Mouse (Mus musculus) midbrain, embryonic 10.5 days (tissue): ENCODE results near the gene Crtc1. TPM values are rescaled to one million over a fixed set of nuclear protein-coding genes. Genes with fewer than 3 reads are reported as not detected.

ENCODE experiments used
- DNase-seq: peaks from one replicate; pipeline ENCODE4 v3.0.0-alpha.2; 2017; ENCODE audit warnings: low spot score
- H3K27ac ChIP-seq: fragments of 300-500 bp; sonication (generic); replicated peaks from 2 replicates; pipeline ENCODE4 v1.5.1; 2016; ENCODE audit warnings: mild to moderate bottlenecking
- H3K27me3 ChIP-seq: fragments of 300-500 bp; sonication (generic); 2 replicates; pipeline ENCODE4 v1.6.1; 2016; ENCODE audit warnings: low read depth, mild to moderate bottlenecking; ENCODE audit not compliant: poor library complexity, severe bottlenecking
- H3K36me3 ChIP-seq: fragments of 300-500 bp; sonication (generic); 2 replicates; pipeline ENCODE4 v1.6.1; 2016; ENCODE audit warnings: mild to moderate bottlenecking, moderate library complexity
- H3K4me1 ChIP-seq: fragments of 300-500 bp; sonication (generic); 2 replicates; pipeline ENCODE4 v1.6.1; 2016
- H3K4me3 ChIP-seq: fragments of 300-500 bp; sonication (generic); 2 replicates; pipeline ENCODE4 v1.5.1; 2016; ENCODE audit warnings: mild to moderate bottlenecking, moderate library complexity
- H3K9me3 ChIP-seq: fragments of 300-500 bp; sonication (generic); replicated peaks from 2 replicates; pipeline ENCODE4 v1.6.1; 2016; ENCODE audit warnings: mild to moderate bottlenecking
- WGBS: fragments of 180-500 bp; shearing (Covaris S2); methylation state at CpG from one replicate; pipeline ENCODE4 v1.1.7; 2016; 5-methylcytosine and 5-hydroxymethylcytosine counted together
- polyA plus RNA-seq: library from polyadenylated mRNA; unstranded; fragments of >200 nt; fragmentation: Nextera tagmentation; extraction: Ambion mirVana; gene quantifications from 2 replicates; pipeline ENCODE4 v1.2.1, GENCODE M21; 2016

Gene Crtc1
- polyA plus RNA-seq, 1 experiment from 2014 or later: 12.9 TPM

- H3K27ac ChIP-seq: no peak overlapping the region
- 85% methylated on average over 2 of the region's 2 CpGs for WGBS
- H3K4me1 ChIP-seq: peaks cover 15% of the 10 kb centered on the region
- H3K9me3 ChIP-seq: no peaks in the 10 kb centered on the region
- peaks cover 89% of the 10 kb centered on the region for H3K36me3 ChIP-seq
- no peak for DNase-seq
- H3K4me3 ChIP-seq: no peak overlapping the region
- no peaks in the 10 kb centered on the region for H3K27me3 ChIP-seq
These were observed 95.1 kb downstream of the Crtc1 start for GRCm38 (mm10) chr8:70344279-70344678.

GRCm38 (mm10) chr8:70343696-70344095, 95.7 kb downstream of the Crtc1 start:
- no peak overlapping the region for H3K4me3 ChIP-seq
- no peak overlapping the region for H3K27ac ChIP-seq
- H3K27me3 ChIP-seq: no peaks in the 10 kb centered on the region
- H3K36me3 ChIP-seq: peaks cover 89% of the 10 kb centered on the region
- DNase-seq: no peak
- no peaks in the 10 kb centered on the region for H3K9me3 ChIP-seq
- WGBS: 69% methylated on average over 6 of the region's 6 CpGs
- H3K4me1 ChIP-seq: peaks cover 10% of the 10 kb centered on the region

GRCm38 (mm10) chr8:70343076-70343475, 96.3 kb downstream of the Crtc1 start:
- no peaks in the 10 kb centered on the region for H3K27me3 ChIP-seq
- peaks cover 89% of the 10 kb centered on the region for H3K36me3 ChIP-seq
- DNase-seq: no peak
- WGBS: 93% methylated on average over 7 of the region's 7 CpGs
- H3K4me3 ChIP-seq: no peak overlapping the region
- no peak overlapping the region for H3K27ac ChIP-seq
- no peaks in the 10 kb centered on the region for H3K9me3 ChIP-seq
- peaks cover 3% of the 10 kb centered on the region for H3K4me1 ChIP-seq

- Histone ChIP-seq H3K4me3 (no peak overlapping the region), H3K27ac (no peak overlapping the region), H3K4me1 (no peaks in the 10 kb centered on the region), H3K27me3 (no peaks in the 10 kb centered on the region), H3K36me3 (peaks cover 89% of the 10 kb centered on the region), H3K9me3 (no peaks in the 10 kb centered on the region)
- no peak for DNase-seq
- WGBS: 96% methylated on average over 14 of the region's 14 CpGs
These were observed 97.4 kb downstream of the Crtc1 start for GRCm38 (mm10) chr8:70342007-70342406.

DNA sequence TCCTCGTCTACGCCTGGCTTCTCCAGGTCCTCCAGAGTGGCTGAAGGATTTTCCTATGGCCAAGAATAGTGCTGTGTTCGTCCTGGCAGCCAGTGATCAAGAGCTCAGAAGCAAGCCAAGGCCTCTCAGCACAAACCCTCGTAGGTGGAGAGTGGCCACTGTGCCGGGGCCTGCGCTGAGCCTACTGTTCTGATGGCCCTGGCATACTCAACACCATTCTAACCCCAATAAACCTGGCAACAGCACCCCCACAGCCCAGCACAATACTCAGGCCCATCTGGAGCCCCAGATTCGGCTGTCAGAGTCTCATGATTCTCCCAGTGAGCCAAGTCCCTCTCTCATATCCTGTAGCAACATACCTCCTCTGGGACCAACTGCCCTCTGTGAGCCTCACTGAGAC, 98.7 kb downstream of the Crtc1 start:
- Histone ChIP-seq H3K9me3 (no peaks in the 10 kb centered on the region), H3K27ac (no peak overlapping the region), H3K4me1 (no peaks in the 10 kb centered on the region), H3K27me3 (no peaks in the 10 kb centered on the region), H3K36me3 (peaks cover 89% of the 10 kb centered on the region), H3K4me3 (no peak overlapping the region)
- no peak for DNase-seq
- WGBS: 93% methylated on average over 7 of the region's 7 CpGs

- Histone ChIP-seq H3K27ac (no peak overlapping the region), H3K36me3 (peaks cover 100% of the 10 kb centered on the region), H3K27me3 (no peaks in the 10 kb centered on the region), H3K4me3 (no peak overlapping the region), H3K4me1 (no peaks in the 10 kb centered on the region), H3K9me3 (no peaks in the 10 kb centered on the region)
- WGBS: 94% methylated on average over 7 of the region's 7 CpGs
- DNase-seq: no peak
These were observed 100.4 kb downstream of the Crtc1 start for GRCm38 (mm10) chr8:70338931-70339330.

GRCm38 (mm10) chr8:70332878-70333202, 106.5 kb downstream of the Crtc1 start:
- H3K4me3 ChIP-seq: no peak overlapping the region
- H3K27me3 ChIP-seq: peaks cover 36% of the 10 kb centered on the region
- H3K4me1 ChIP-seq: peaks cover 40% of the 10 kb centered on the region
- H3K27ac ChIP-seq: no peak overlapping the region
- WGBS: 95% methylated on average over 6 of the region's 6 CpGs
- no peaks in the 10 kb centered on the region for H3K9me3 ChIP-seq
- DNase-seq: no peak
- H3K36me3 ChIP-seq: peaks cover 74% of the 10 kb centered on the region

Other genes with a start within 250 kb of the Crtc1 start
- 2.2 and 2.7 TPM in 2 replicates for gene Slc25a42, start 227.3 kb downstream of the Crtc1 start, polyA plus RNA-seq
- 57.6 and 62.4 TPM in 2 replicates for gene Sugp2, start 205.4 kb downstream of the Crtc1 start, polyA plus RNA-seq
- 35.7 and 38.8 TPM in 2 replicates for gene Armc6, start 205.1 kb downstream of the Crtc1 start, polyA plus RNA-seq
- 102 and 111 TPM in 2 replicates for gene Homer3, start 156.8 kb downstream of the Crtc1 start, polyA plus RNA-seq
- gene Ddx49, start 137.1 kb downstream of the Crtc1 start, polyA plus RNA-seq: 56.4 and 57.4 TPM in 2 replicates
- 308 and 311 TPM in 2 replicates for gene Cope, start 137.1 kb downstream of the Crtc1 start, polyA plus RNA-seq
- 4.6 and 5.3 TPM in 2 replicates for gene Cers1, start 123.8 kb downstream of the Crtc1 start, polyA plus RNA-seq
- gene Gdf1, start 109.8 kb downstream of the Crtc1 start, polyA plus RNA-seq: 3.8 and 5.7 TPM in 2 replicates
- 16.8 and 19.1 TPM in 2 replicates for gene Upf1, start 86.3 kb downstream of the Crtc1 start, polyA plus RNA-seq
- 0.37 and 0.39 TPM in 2 replicates for gene Comp, start 66.0 kb downstream of the Crtc1 start, polyA plus RNA-seq
- gene Klhl26, start 37.4 kb upstream of the Crtc1 start, polyA plus RNA-seq: 16.9 and 20.7 TPM in 2 replicates
- gene Tmem59l, start 47.8 kb upstream of the Crtc1 start, polyA plus RNA-seq: 7.9 and 8.3 TPM in 2 replicates
- 0.42 and 2.3 TPM in 2 replicates for gene Crlf1, start 53.6 kb upstream of the Crtc1 start, polyA plus RNA-seq
- 138 and 140 TPM in 2 replicates for gene Rex1bd, start 67.2 kb upstream of the Crtc1 start, polyA plus RNA-seq
- 836 and 881 TPM in 2 replicates for gene Uba52, start 71.2 kb upstream of the Crtc1 start, polyA plus RNA-seq
- gene Fkbp8, start 88.1 kb upstream of the Crtc1 start, polyA plus RNA-seq: 300 and 314 TPM in 2 replicates
- gene Kxd1, start 88.4 kb upstream of the Crtc1 start, polyA plus RNA-seq: 56.5 and 58.8 TPM in 2 replicates
- gene Ell, start 99.9 kb upstream of the Crtc1 start, polyA plus RNA-seq: 18.0 and 22.7 TPM in 2 replicates
- gene Isyna1, start 154.8 kb upstream of the Crtc1 start, polyA plus RNA-seq: 126 and 137 TPM in 2 replicates
- gene Ssbp4, start 169.3 kb upstream of the Crtc1 start, polyA plus RNA-seq: 73.3 and 78.8 TPM in 2 replicates
- 1.1 and 1.2 TPM in 2 replicates for gene Lrrc25, start 176.6 kb upstream of the Crtc1 start, polyA plus RNA-seq
- gene Gdf15, start 192.9 kb upstream of the Crtc1 start, polyA plus RNA-seq: not detected in 2 replicates
- gene Pgpep1, start 220.8 kb upstream of the Crtc1 start, polyA plus RNA-seq: 51.8 and 89.7 TPM in 2 replicates
- gene Lsm4, start 233.7 kb upstream of the Crtc1 start, polyA plus RNA-seq: 315 and 355 TPM in 2 replicates